Mouse (Mus musculus) colon, adult 2 months (tissue): ENCODE measurements around the gene Tstd3. TPM values are rescaled to one million over a fixed set of nuclear protein-coding genes. Genes with fewer than 3 reads are reported as not detected.

Source experiments
- polyA plus RNA-seq: library from polyadenylated mRNA; depleted of rRNA; stranded (reverse); fragments of >200 nt; gene quantifications from 2 replicates; pipeline ENCODE4 v1.2.3, GENCODE M21; 2012; rRNA removed

The Tstd3 gene
- polyA plus RNA-seq = 1.8 and 1.9 TPM in 2 replicates

DNA sequence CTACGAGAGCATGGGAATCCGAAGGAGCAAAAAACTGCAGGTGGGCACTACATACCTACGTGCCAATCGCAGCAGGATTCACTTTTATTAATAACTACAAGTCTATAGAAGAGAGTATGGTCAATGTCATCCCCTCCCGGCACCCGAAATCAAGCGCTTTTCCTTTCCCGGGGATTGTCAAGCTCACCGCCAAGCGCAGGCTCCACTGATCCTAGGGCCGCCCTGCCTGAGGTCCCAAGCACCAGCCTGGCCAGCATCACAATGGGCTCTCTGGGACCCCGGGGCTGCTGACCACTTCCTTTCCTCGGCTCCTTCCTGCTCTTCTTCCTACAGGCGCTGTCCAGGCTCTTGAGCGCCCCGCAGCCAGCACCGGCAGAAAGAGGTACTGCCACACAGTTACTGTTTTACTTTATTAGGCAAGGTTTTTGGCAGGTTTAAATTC, at the start of gene Tstd3, which contains the start of gene Usp45:
Gene Tstd3 (minus strand): TSS at position 350 of the 442 bp plus-strand sequence.
Gene Usp45 (plus strand): TSS at position 294 of the 442 bp plus-strand sequence.

DNA sequence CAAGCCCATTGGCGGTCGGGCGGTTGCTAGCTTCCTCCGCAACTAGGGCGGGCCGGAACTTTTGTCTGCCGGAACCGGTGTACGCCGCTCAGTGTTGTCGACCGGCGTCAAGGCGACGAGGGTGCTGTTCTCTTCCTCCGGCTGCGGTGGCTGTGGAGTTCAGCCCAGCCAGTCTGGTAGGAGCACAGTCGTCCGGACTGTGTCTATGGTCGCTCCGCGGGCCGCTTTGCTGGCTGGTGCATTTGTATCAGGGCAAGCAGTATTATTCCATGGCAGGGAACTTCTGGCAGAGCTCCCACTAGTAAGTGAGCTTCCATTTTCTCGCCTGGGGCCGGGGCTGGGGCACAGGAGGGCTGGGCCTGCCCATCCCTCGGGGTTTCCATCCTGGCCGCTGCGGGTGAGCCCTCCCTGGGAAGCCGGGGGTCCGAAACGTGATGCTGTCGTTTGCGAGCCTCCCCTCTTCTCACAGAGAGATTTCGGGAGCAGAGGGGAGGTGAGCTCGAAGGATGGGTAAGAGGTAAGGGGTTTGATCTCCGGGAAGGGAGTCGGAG, 39.3 kb downstream of the Tstd3 start, which contains the start of gene Ccnc:
Gene Ccnc (plus strand): TSS at position 87 of the 551 bp plus-strand sequence.

Other genes with a start within 250 kb of the Tstd3 start
- gene Prdm13, start 81.2 kb downstream of the Tstd3 start, polyA plus RNA-seq = not detected in 2 replicates
- gene Ccnc, start 39.5 kb downstream of the Tstd3 start, polyA plus RNA-seq = 2.5 and 4.0 TPM in 2 replicates
- gene Usp45, start 56 bp downstream of the Tstd3 start, polyA plus RNA-seq = 2.6 and 2.9 TPM in 2 replicates
- 30.1 and 33.7 TPM in 2 replicates for gene Pnisr, start 80.4 kb upstream of the Tstd3 start, polyA plus RNA-seq
- 1.4 and 1.6 TPM in 2 replicates for gene Coq3, start 112.5 kb upstream of the Tstd3 start, polyA plus RNA-seq
- gene Faxc, start 164.1 kb upstream of the Tstd3 start, polyA plus RNA-seq = 1.7 and 1.8 TPM in 2 replicates